In genomic region chr19:17489866-17490141, GRCm38 (mm10) we compare ENCODE assay signal across 22 mouse cellular contexts.
DNase-seq lines count a peak whose midpoint lies in the region; ATAC-seq lines count a peak whose summit lies in the region.
"Had no signal": no experiment of that assay in that cellular context is flagged by ENCODE, and none has a peak within 500 bp of the region (broad histone marks: within the 10 kb centered on the region; RNA-seq: fewer than 3 reads in every experiment).

No protein-coding gene starts in this region.

- no peak for ATAC-seq in kidney, embryonic 14.5 days (ENCODE audit: low FRiP score, low TSS enrichment)
- peak; percentile 23; the same call in 1 of the 2 replicates for ATAC-seq in lung, embryonic 15.5 days (ENCODE audit: borderline replicate concordance, extremely low read depth, low FRiP score, low TSS enrichment)
- ATAC-seq in stomach, embryonic 16.5 days (ENCODE audit: insufficient read depth, low FRiP score), result no peak
- no peak for ATAC-seq in midbrain, embryonic 13.5 days
- ATAC-seq: activated CD4-positive, CD25-positive, alpha-beta regulatory T cell, adult 4 months; liver, embryonic 12.5 days had no signal

- no peaks in the 10 kb centered on the region for H3K9me3 ChIP-seq in kidney, embryonic 14.5 days (ENCODE audit: control insufficient read depth, low read length)
- no peaks in the 10 kb centered on the region for H3K9me3 ChIP-seq in lung, embryonic 15.5 days
- no peaks in the 10 kb centered on the region for H3K9me3 ChIP-seq in stomach, embryonic 16.5 days (replicated peaks; ENCODE audit: control insufficient read depth, low read length)
- H3K9me3 ChIP-seq in midbrain, embryonic 13.5 days, result no peaks in the 10 kb centered on the region
- H3K9me3 ChIP-seq: embryonic facial prominence, embryonic 12.5 days; forebrain, embryonic 12.5 days; hindbrain, embryonic 13.5 days; limb, embryonic 13.5 days; liver, embryonic 12.5 days; midbrain, embryonic 12.5 days had no signal

- H3K9ac ChIP-seq in kidney, embryonic 14.5 days (ENCODE audit: low read depth, low read length), result no peak overlapping the region
- H3K9ac ChIP-seq in lung, embryonic 15.5 days, result no peak overlapping the region
- no peak overlapping the region for H3K9ac ChIP-seq in stomach, embryonic 16.5 days (ENCODE audit: low read length)
- no peak overlapping the region for H3K9ac ChIP-seq in midbrain, embryonic 13.5 days (replicated peaks)
- H3K9ac ChIP-seq: embryonic facial prominence, embryonic 12.5 days; forebrain, embryonic 12.5 days; hindbrain, embryonic 13.5 days; limb, embryonic 13.5 days; liver, embryonic 12.5 days; midbrain, embryonic 12.5 days had no signal

- no peaks in the 10 kb centered on the region for H3K27me3 ChIP-seq in kidney, embryonic 14.5 days (ENCODE audit: control insufficient read depth, insufficient read depth, low read length)
- no peaks in the 10 kb centered on the region for H3K27me3 ChIP-seq in lung, embryonic 15.5 days
- no peaks in the 10 kb centered on the region for H3K27me3 ChIP-seq in stomach, embryonic 16.5 days (ENCODE audit: control insufficient read depth, insufficient read depth, low read length)
- H3K27me3 ChIP-seq in midbrain, embryonic 13.5 days, result no peaks in the 10 kb centered on the region
- H3K27me3 ChIP-seq: embryonic facial prominence, embryonic 12.5 days; forebrain, embryonic 12.5 days; hindbrain, embryonic 13.5 days; liver, embryonic 12.5 days; midbrain, embryonic 12.5 days had no signal

- no peak overlapping the region for H3K4me3 ChIP-seq in kidney, embryonic 14.5 days (ENCODE audit: low read length)
- H3K4me3 ChIP-seq in lung, embryonic 15.5 days, result 0 out of 2 replicates have a peak overlapping the region, but pooled peaks have one; percentile 4
- 0 out of 2 replicates have a peak overlapping the region, but pooled peaks have one; percentile 13 for H3K4me3 ChIP-seq in stomach, embryonic 16.5 days (replicated peaks; ENCODE audit: low read length)
- no peak overlapping the region for H3K4me3 ChIP-seq in midbrain, embryonic 13.5 days (replicated peaks)
- H3K4me3 ChIP-seq: embryonic facial prominence, embryonic 12.5 days; forebrain, embryonic 12.5 days; heart, adult 2 months; hindbrain, embryonic 13.5 days; limb, embryonic 13.5 days; liver, embryonic 12.5 days; midbrain, embryonic 12.5 days had no signal

- peak overlapping the region; percentile 25; the same call in 1 of the 2 replicates for H3K4me2 ChIP-seq in kidney, embryonic 14.5 days (replicated peaks; ENCODE audit: low read depth, low read length)
- H3K4me2 ChIP-seq in lung, embryonic 15.5 days, result peak overlapping the region; percentile 33
- peak overlapping the region; percentile 39 for H3K4me2 ChIP-seq in stomach, embryonic 16.5 days (ENCODE audit: low read depth, low read length)
- no peak overlapping the region for H3K4me2 ChIP-seq in midbrain, embryonic 13.5 days (replicated peaks)
- H3K4me2 ChIP-seq: embryonic facial prominence, embryonic 12.5 days; forebrain, embryonic 12.5 days; hindbrain, embryonic 13.5 days; limb, embryonic 13.5 days; liver, embryonic 12.5 days; midbrain, embryonic 12.5 days had no signal

- 0 out of 2 replicates have a peak, but pooled peaks cover 5% of the 10 kb centered on the region for H3K4me1 ChIP-seq in kidney, embryonic 14.5 days (ENCODE audit: control insufficient read depth, insufficient read depth, low read length)
- peaks cover 8% of the 10 kb centered on the region for H3K4me1 ChIP-seq in lung, embryonic 15.5 days
- 0 out of 2 replicates have a peak, but pooled peaks cover 3% of the 10 kb centered on the region for H3K4me1 ChIP-seq in stomach, embryonic 16.5 days (ENCODE audit: control insufficient read depth, insufficient read depth, low read length)
- peaks cover 11% of the 10 kb centered on the region; the same call in 1 of the 2 replicates for H3K4me1 ChIP-seq in midbrain, embryonic 13.5 days (replicated peaks)
- H3K4me1 ChIP-seq: embryonic facial prominence, embryonic 12.5 days; limb, embryonic 13.5 days; liver, embryonic 12.5 days had no signal

- H3K36me3 ChIP-seq in kidney, embryonic 14.5 days (ENCODE audit: control insufficient read depth, insufficient read depth, low read length), result no peaks in the 10 kb centered on the region
- no peaks in the 10 kb centered on the region for H3K36me3 ChIP-seq in lung, embryonic 15.5 days
- H3K36me3 ChIP-seq in stomach, embryonic 16.5 days (ENCODE audit: control insufficient read depth, insufficient read depth, low read length), result no peaks in the 10 kb centered on the region
- H3K36me3 ChIP-seq in midbrain, embryonic 13.5 days, result no peaks in the 10 kb centered on the region
- H3K36me3 ChIP-seq: embryonic facial prominence, embryonic 12.5 days; forebrain, embryonic 12.5 days; hindbrain, embryonic 13.5 days; limb, embryonic 13.5 days; liver, embryonic 12.5 days; midbrain, embryonic 12.5 days had no signal

- WGBS in kidney, embryonic 14.5 days, result 40% methylated on average over 3 of the region's 3 CpGs
- WGBS in lung, embryonic 15.5 days, result 24% methylated on average over 3 of the region's 3 CpGs
- WGBS in stomach, embryonic 16.5 days, result 16% methylated on average over 3 of the region's 3 CpGs
- 68% methylated on average over 3 of the region's 3 CpGs for WGBS in midbrain, embryonic 13.5 days

- peak; percentile 28 for DNase-seq in embryo, embryonic 10.5 days (ENCODE audit: low spot score)
- no peak for DNase-seq in embryo, embryonic 10 days (ENCODE audit: low spot score)
- DNase-seq in kidney, postnatal 4 days, result no peak
- no peak for DNase-seq in lung, adult 18-20 months
- DNase-seq: adrenal gland, adult 8-10 months; cerebellum, adult 9-11 months; gastrocnemius, postnatal 36 days; heart, adult 2 months; heart, postnatal 36 days; kidney, postnatal 14 days; lung, postnatal 10 days had no signal

- H3K27ac ChIP-seq in kidney, embryonic 14.5 days (ENCODE audit: low read depth, low read length), result no peak overlapping the region
- H3K27ac ChIP-seq in lung, embryonic 15.5 days, result no peak overlapping the region
- no peak overlapping the region for H3K27ac ChIP-seq in stomach, embryonic 16.5 days (ENCODE audit: low read length)
- no peak overlapping the region for H3K27ac ChIP-seq in midbrain, embryonic 13.5 days
- H3K27ac ChIP-seq: embryonic facial prominence, embryonic 12.5 days; forebrain, embryonic 12.5 days; heart, adult 2 months; hindbrain, embryonic 13.5 days; limb, embryonic 13.5 days; liver, embryonic 12.5 days; midbrain, embryonic 12.5 days had no signal

Comparison
In these comparisons a context has a peak if more than half of its experiments do, and no peak if none do; other contexts are left out.
1. H3K4me3 ChIP-seq: peak in lung, embryonic 15.5 days (single experiment) and stomach, embryonic 16.5 days (single experiment); none in kidney, embryonic 14.5 days (single experiment) and midbrain, embryonic 13.5 days (single experiment).